Mouse (Mus musculus) adrenal gland, adult 18-20 months (tissue): ENCODE data around the gene Sytl2. TPM values are rescaled to one million over a fixed set of nuclear protein-coding genes. Genes with fewer than 3 reads are reported as not detected.

ENCODE experiments used
- DNase-seq, 2 experiments: peaks; one replicate each; pipeline ENCODE4 v3.0.0; 2021 to 2022; ENCODE audit warnings: low spot score in 2 of 2
- long read RNA-seq, 2 experiments: library from polyadenylated mRNA; stranded (forward); transcript quantifications; one replicate each; pipeline ENCODE4 v2.0.0; 2021
- total RNA-seq, 2 experiments: library from RNA; stranded (reverse); gene quantifications; 1 replicate in 1 of 2; 2 replicates in 1 of 2; pipeline ENCODE4 v1.2.3; 2021

Sytl2 gene
- total RNA-seq: 1 to 10 TPM; 6.0 to 6.2 TPM
- long read RNA-seq, experiment 1, partial matches to known transcripts: 0 of 1 reads
- long read RNA-seq, experiment 1, other reads (novel, unspliced or antisense): 1 of 1 reads
- long read RNA-seq, experiment 2, partial matches to known transcripts: 2 of 5 reads
- long read RNA-seq, experiment 2, other reads (novel, unspliced or antisense): 3 of 5 reads

- peak; percentile 43 to 56 for DNase-seq
These were observed at the start of gene Sytl2 for GRCm38 (mm10) chr7:90301942-90302646. Gene Sytl2 (plus strand): TSS chr7:90302252.

GRCm38 (mm10) chr7:90252946-90253345, 49.1 kb upstream of the Sytl2 start:
- DNase-seq: no peak

GRCm38 (mm10) chr7:90258701-90259100, 43.4 kb upstream of the Sytl2 start:
- no peak for DNase-seq

GRCm38 (mm10) chr7:90259899-90260298, 42.2 kb upstream of the Sytl2 start:
- no peak for DNase-seq

GRCm38 (mm10) chr7:90261902-90262599, 40.0 kb upstream of the Sytl2 start:
- DNase-seq: no peak

GRCm38 (mm10) chr7:90265289-90265970, 36.6 kb upstream of the Sytl2 start, which contains the start of gene Ccdc83:
Gene Ccdc83 (minus strand): TSS chr7:90265777.
- peak; percentile 72 to 77 for DNase-seq

- no peak for DNase-seq
These were observed 31.9 kb upstream of the Sytl2 start for GRCm38 (mm10) chr7:90270141-90270540.

GRCm38 (mm10) chr7:90274561-90275100, 27.4 kb upstream of the Sytl2 start:
- DNase-seq: no peak

GRCm38 (mm10) chr7:90277246-90277645, 24.8 kb upstream of the Sytl2 start:
- DNase-seq: no peak

- DNase-seq: no peak
These were observed 24.3 kb upstream of the Sytl2 start for GRCm38 (mm10) chr7:90277769-90278168.

- no peak for DNase-seq
These were observed 22.9 kb upstream of the Sytl2 start for GRCm38 (mm10) chr7:90279136-90279535.

- DNase-seq: peak; percentile 36 to 41
These were observed 21.7 kb upstream of the Sytl2 start for GRCm38 (mm10) chr7:90280274-90280875.

- no peak for DNase-seq
These were observed 21.2 kb upstream of the Sytl2 start for GRCm38 (mm10) chr7:90280878-90281277.

- DNase-seq: no peak
These were observed 20.1 kb upstream of the Sytl2 start for GRCm38 (mm10) chr7:90281759-90282546.

GRCm38 (mm10) chr7:90282786-90283185, 19.3 kb upstream of the Sytl2 start:
- DNase-seq: no peak

- DNase-seq: no peak
These were observed 17.3 kb upstream of the Sytl2 start for GRCm38 (mm10) chr7:90284793-90285192.

- DNase-seq: no peak
These were observed 10.2 kb upstream of the Sytl2 start for GRCm38 (mm10) chr7:90291885-90292284.

- no peak for DNase-seq
These were observed 848 bp downstream of the Sytl2 start for GRCm38 (mm10) chr7:90302647-90303552.

- no peak for DNase-seq
These were observed 4.0 kb downstream of the Sytl2 start for GRCm38 (mm10) chr7:90306079-90306478.
